Mouse (Mus musculus) heart, adult 9 months (tissue): ENCODE results near the gene Abcc4.

Source experiments
- DNase-seq, 2 experiments: peaks; one replicate each; pipeline ENCODE4 v3.0.0; 2022; ENCODE audit warnings: low spot score in 2 of 2

Abcc4 gene

GRCm38 (mm10) chr14:118507829-118508228, 198.2 kb downstream of the Abcc4 start:
- DNase-seq: no peak

- peak; percentile 34 to 54 for DNase-seq
Observed at GRCm38 (mm10) chr14:118506591-118507146, 199.3 kb downstream of the Abcc4 start.

GRCm38 (mm10) chr14:118496767-118497166, 209.3 kb downstream of the Abcc4 start:
- DNase-seq: no peak

GRCm38 (mm10) chr14:118495458-118495857, 210.6 kb downstream of the Abcc4 start:
- DNase-seq: no peak

- DNase-seq: no peak
Observed at GRCm38 (mm10) chr14:118491708-118492107, 214.3 kb downstream of the Abcc4 start.

GRCm38 (mm10) chr14:118491300-118491699, 214.7 kb downstream of the Abcc4 start:
- no peak for DNase-seq

GRCm38 (mm10) chr14:118490525-118490924, 215.5 kb downstream of the Abcc4 start:
- no peak for DNase-seq

- DNase-seq: no peak
Observed at GRCm38 (mm10) chr14:118486349-118486748, 219.7 kb downstream of the Abcc4 start.

GRCm38 (mm10) chr14:118485646-118486045, 220.4 kb downstream of the Abcc4 start:
- no peak for DNase-seq

- no peak for DNase-seq
Observed at GRCm38 (mm10) chr14:118482320-118482719, 223.7 kb downstream of the Abcc4 start.

- no peak for DNase-seq
Observed at GRCm38 (mm10) chr14:118481779-118482178, 224.2 kb downstream of the Abcc4 start.

- no peak for DNase-seq
Observed at GRCm38 (mm10) chr14:118476329-118476728, 229.7 kb downstream of the Abcc4 start.

GRCm38 (mm10) chr14:118475100-118475454, 230.9 kb downstream of the Abcc4 start:
- no peak for DNase-seq

GRCm38 (mm10) chr14:118474226-118475099, 231.6 kb downstream of the Abcc4 start:
- DNase-seq: no peak

GRCm38 (mm10) chr14:118473831-118474193, 232.2 kb downstream of the Abcc4 start:
- DNase-seq: no peak

- no peak for DNase-seq
Observed at GRCm38 (mm10) chr14:118473188-118473830, 232.7 kb downstream of the Abcc4 start.

- no peak for DNase-seq
Observed at GRCm38 (mm10) chr14:118465331-118465730, 240.7 kb downstream of the Abcc4 start.

GRCm38 (mm10) chr14:118464401-118464800, 241.6 kb downstream of the Abcc4 start:
- DNase-seq: no peak

GRCm38 (mm10) chr14:118452572-118452971, 253.4 kb downstream of the Abcc4 start:
- DNase-seq: no peak

- no peak for DNase-seq
Observed at GRCm38 (mm10) chr14:118440155-118440554, 265.9 kb downstream of the Abcc4 start.

GRCm38 (mm10) chr14:118437156-118437931, 268.7 kb downstream of the Abcc4 start:
- no peak for DNase-seq

GRCm38 (mm10) chr14:118436791-118437155, 269.2 kb downstream of the Abcc4 start:
- DNase-seq: no peak
